Mouse (Mus musculus): ENCODE results near the gene Dlx5. TPM values are rescaled to one million over a fixed set of nuclear protein-coding genes. Genes with fewer than 3 reads are reported as not detected.
A peak's percentile ranks its signal among the peaks of the same experiment; 100 is the strongest.

Dlx5 gene
- polyA plus RNA-seq, 1 experiment from 2014 or later, result 7.1 TPM

- H3K9ac ChIP-seq (ENCODE audit: low read length), result no peak overlapping the region
- H3K4me1 ChIP-seq (replicated peaks; ENCODE audit: control insufficient read depth, insufficient read depth), result no peaks in the 10 kb centered on the region
- H3K4me3 ChIP-seq (ENCODE audit: low read depth, low read length), result no peak overlapping the region
- WGBS, result 34% methylated on average over 5 of the region's 5 CpGs
- ATAC-seq (ENCODE audit: low FRiP score, low TSS enrichment) (no peak), DNase-seq (ENCODE audit: low spot score) (peak; percentile 22)
- no peak overlapping the region for H3K4me2 ChIP-seq (replicated peaks; ENCODE audit: low read depth)
- H3K27ac ChIP-seq (replicated peaks), result no peak overlapping the region
- no peaks in the 10 kb centered on the region for H3K27me3 ChIP-seq (ENCODE audit: control insufficient read depth, insufficient read depth, low read length)
- H3K9me3 ChIP-seq (ENCODE audit: control insufficient read depth, low read length), result no peaks in the 10 kb centered on the region
- TF ChIP-seq CTCF (IDR thresholded peaks at IDR 0.05; ENCODE audit: low read depth), result peak; percentile 82
- no peak for TF ChIP-seq EP300 (optimal IDR thresholded peaks at IDR 0.05)
- H3K36me3 ChIP-seq (ENCODE audit: control insufficient read depth, insufficient read depth, low read length), result no peaks in the 10 kb centered on the region
Measured at GRCm38 (mm10) chr6:6914849-6915525, 33.1 kb upstream of the Dlx5 start.

GRCm38 (mm10) chr6:6914304-6914703, 32.4 kb upstream of the Dlx5 start:
- no peak overlapping the region for H3K4me3 ChIP-seq (ENCODE audit: low read depth, low read length)
- TF ChIP-seq CTCF (IDR thresholded peaks at IDR 0.05; ENCODE audit: low read depth) (no peak), EP300 (optimal IDR thresholded peaks at IDR 0.05) (no peak)
- no peaks in the 10 kb centered on the region for H3K9me3 ChIP-seq (ENCODE audit: control insufficient read depth, low read length)
- H3K4me2 ChIP-seq (replicated peaks; ENCODE audit: low read depth), result no peak overlapping the region
- ATAC-seq (ENCODE audit: low FRiP score, low TSS enrichment), result no peak
- no peaks in the 10 kb centered on the region for H3K4me1 ChIP-seq (replicated peaks; ENCODE audit: control insufficient read depth, insufficient read depth)
- no peak for DNase-seq (ENCODE audit: low spot score)
- WGBS, result 82% methylated on average over 1 of the region's 1 CpGs
- H3K36me3 ChIP-seq (ENCODE audit: control insufficient read depth, insufficient read depth, low read length), result no peaks in the 10 kb centered on the region
- H3K27me3 ChIP-seq (ENCODE audit: control insufficient read depth, insufficient read depth, low read length), result no peaks in the 10 kb centered on the region
- H3K27ac ChIP-seq (replicated peaks), result no peak overlapping the region
- no peak overlapping the region for H3K9ac ChIP-seq (ENCODE audit: low read length)

- no peak for ATAC-seq (ENCODE audit: low FRiP score, low TSS enrichment)
- H3K9ac ChIP-seq (ENCODE audit: low read length), result no peak overlapping the region
- WGBS, result 38% methylated on average over 8 of the region's 8 CpGs
- peak; percentile 27 for DNase-seq (ENCODE audit: low spot score)
- no peak overlapping the region for H3K4me3 ChIP-seq (ENCODE audit: low read depth, low read length)
- H3K4me2 ChIP-seq (replicated peaks; ENCODE audit: low read depth), result no peak overlapping the region
- no peaks in the 10 kb centered on the region for H3K36me3 ChIP-seq (ENCODE audit: control insufficient read depth, insufficient read depth, low read length)
- no peaks in the 10 kb centered on the region for H3K9me3 ChIP-seq (ENCODE audit: control insufficient read depth, low read length)
- H3K27me3 ChIP-seq (ENCODE audit: control insufficient read depth, insufficient read depth, low read length), result no peaks in the 10 kb centered on the region
- H3K27ac ChIP-seq (replicated peaks), result no peak overlapping the region
- TF ChIP-seq EP300 (optimal IDR thresholded peaks at IDR 0.05), result no peak
- no peak for TF ChIP-seq CTCF (IDR thresholded peaks at IDR 0.05; ENCODE audit: low read depth)
- H3K4me1 ChIP-seq (replicated peaks; ENCODE audit: control insufficient read depth, insufficient read depth), result no peaks in the 10 kb centered on the region
Measured at GRCm38 (mm10) chr6:6909586-6909985, 27.7 kb upstream of the Dlx5 start.

DNA sequence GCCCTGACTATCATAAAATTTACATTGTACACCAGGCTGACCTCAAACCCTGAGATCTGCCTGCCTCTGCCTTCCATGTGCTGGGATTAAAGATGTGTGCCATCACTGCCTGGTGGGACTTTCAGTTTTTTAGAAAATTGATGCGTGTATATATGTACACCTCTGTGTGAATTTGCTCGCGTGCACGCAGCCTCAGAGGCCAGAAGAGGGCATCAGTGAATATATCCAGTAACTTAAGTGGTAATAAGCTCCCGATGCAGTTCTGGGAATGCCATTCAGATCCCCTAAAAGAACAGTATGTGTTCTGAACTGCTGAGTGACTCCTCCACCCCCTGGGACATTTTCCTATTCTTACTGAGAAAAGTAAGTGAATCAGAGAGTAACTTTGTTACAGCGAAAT, 8.2 kb upstream of the Dlx5 start:
- DNase-seq (ENCODE audit: low spot score) (no peak), ATAC-seq (ENCODE audit: low FRiP score, low TSS enrichment) (no peak)
- no peaks in the 10 kb centered on the region for H3K36me3 ChIP-seq (ENCODE audit: control insufficient read depth, insufficient read depth, low read length)
- no peak overlapping the region for H3K27ac ChIP-seq (replicated peaks)
- 68% methylated on average over 6 of the region's 6 CpGs for WGBS
- no peaks in the 10 kb centered on the region for H3K9me3 ChIP-seq (ENCODE audit: control insufficient read depth, low read length)
- H3K27me3 ChIP-seq (ENCODE audit: control insufficient read depth, insufficient read depth, low read length), result no peaks in the 10 kb centered on the region
- H3K4me2 ChIP-seq (replicated peaks; ENCODE audit: low read depth), result no peak overlapping the region
- H3K4me3 ChIP-seq (ENCODE audit: low read depth, low read length), result no peak overlapping the region
- no peaks in the 10 kb centered on the region for H3K4me1 ChIP-seq (replicated peaks; ENCODE audit: control insufficient read depth, insufficient read depth)
- H3K9ac ChIP-seq (ENCODE audit: low read length), result no peak overlapping the region
- TF ChIP-seq CTCF (IDR thresholded peaks at IDR 0.05; ENCODE audit: low read depth) (peak; percentile 37), EP300 (optimal IDR thresholded peaks at IDR 0.05) (no peak)

DNA sequence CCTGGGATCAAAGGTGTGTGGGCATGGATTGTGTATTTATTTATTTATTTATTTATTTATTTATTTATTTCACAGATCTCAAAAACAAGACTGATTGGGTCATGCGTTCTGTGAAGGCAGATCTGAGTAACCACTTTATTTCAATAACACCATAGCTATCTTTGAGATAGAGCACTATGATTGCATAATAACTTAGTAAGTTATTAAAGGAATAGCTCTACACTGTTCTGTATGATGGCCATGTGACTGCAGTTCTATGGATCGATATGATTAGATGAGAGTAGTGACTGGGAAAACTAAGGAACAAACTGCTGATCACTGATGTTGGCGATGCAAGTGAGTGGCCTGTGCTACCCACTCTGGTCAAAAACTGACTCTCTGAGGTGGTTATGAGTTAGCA, 4.3 kb upstream of the Dlx5 start:
- H3K36me3 ChIP-seq (ENCODE audit: control insufficient read depth, insufficient read depth, low read length), result no peaks in the 10 kb centered on the region
- H3K4me2 ChIP-seq (replicated peaks; ENCODE audit: low read depth), result no peak overlapping the region
- H3K27ac ChIP-seq (replicated peaks), result no peak overlapping the region
- H3K4me3 ChIP-seq (ENCODE audit: low read depth, low read length), result no peak overlapping the region
- no peaks in the 10 kb centered on the region for H3K9me3 ChIP-seq (ENCODE audit: control insufficient read depth, low read length)
- 0 out of 2 replicates have a peak, but pooled peaks cover 2% of the 10 kb centered on the region for H3K4me1 ChIP-seq (replicated peaks; ENCODE audit: control insufficient read depth, insufficient read depth)
- WGBS, result 80% methylated on average over 3 of the region's 3 CpGs
- H3K27me3 ChIP-seq (ENCODE audit: control insufficient read depth, insufficient read depth, low read length), result peaks cover 12% of the 10 kb centered on the region; the same call in 1 of the 2 replicates
- DNase-seq (ENCODE audit: low spot score) (no peak), ATAC-seq (ENCODE audit: low FRiP score, low TSS enrichment) (no peak)
- TF ChIP-seq EP300 (optimal IDR thresholded peaks at IDR 0.05), result no peak
- no peak for TF ChIP-seq CTCF (IDR thresholded peaks at IDR 0.05; ENCODE audit: low read depth)
- H3K9ac ChIP-seq (ENCODE audit: low read length), result no peak overlapping the region

DNA sequence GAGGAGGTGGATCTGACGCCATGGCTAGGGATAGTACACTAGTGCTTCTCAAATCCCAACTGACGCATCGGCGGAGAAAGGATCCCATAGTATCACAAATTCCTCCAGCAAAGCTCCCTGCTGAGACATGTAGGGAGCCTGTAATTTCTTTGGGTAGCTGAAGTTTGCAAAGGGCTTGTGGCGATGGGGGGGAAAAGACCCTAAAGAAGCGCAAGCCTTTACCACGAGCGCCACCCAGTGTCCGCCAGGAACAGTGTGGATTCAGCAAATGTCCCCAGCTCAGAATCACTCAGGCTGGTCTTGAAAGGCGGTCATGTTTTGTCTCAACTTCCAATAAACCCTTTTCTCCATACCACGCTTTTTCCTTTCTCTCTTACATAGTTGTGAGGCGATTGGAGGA, 3.0 kb upstream of the Dlx5 start:
- 0 out of 2 replicates have a peak, but pooled peaks cover 3% of the 10 kb centered on the region for H3K4me1 ChIP-seq (replicated peaks; ENCODE audit: control insufficient read depth, insufficient read depth)
- DNase-seq (ENCODE audit: low spot score) (peak; percentile 43), ATAC-seq (ENCODE audit: low FRiP score, low TSS enrichment) (no peak)
- H3K4me3 ChIP-seq (ENCODE audit: low read depth, low read length), result no peak overlapping the region
- 7% methylated on average over 12 of the region's 12 CpGs for WGBS
- TF ChIP-seq CTCF (IDR thresholded peaks at IDR 0.05; ENCODE audit: low read depth) (peak; percentile 84), EP300 (optimal IDR thresholded peaks at IDR 0.05) (no peak)
- no peaks in the 10 kb centered on the region for H3K36me3 ChIP-seq (ENCODE audit: control insufficient read depth, insufficient read depth, low read length)
- H3K4me2 ChIP-seq (replicated peaks; ENCODE audit: low read depth), result no peak overlapping the region
- no peaks in the 10 kb centered on the region for H3K9me3 ChIP-seq (ENCODE audit: control insufficient read depth, low read length)
- H3K9ac ChIP-seq (ENCODE audit: low read length), result no peak overlapping the region
- H3K27me3 ChIP-seq (ENCODE audit: control insufficient read depth, insufficient read depth, low read length), result peaks cover 16% of the 10 kb centered on the region; the same call in 1 of the 2 replicates
- no peak overlapping the region for H3K27ac ChIP-seq (replicated peaks)

Data from stomach, postnatal 0 days (tissue).